In genomic region chr9:73159265-73159664, GRCm38 (mm10) we compare ENCODE assay signal across 9 mouse cellular contexts. TPM values are rescaled to one million over a fixed set of nuclear protein-coding genes. Genes with fewer than 3 reads are reported as not detected.
DNase-seq lines count a peak whose midpoint lies in the region; ATAC-seq and TF ChIP-seq lines count a peak whose summit lies in the region.
"Had no signal": no experiment of that assay in that cellular context is flagged by ENCODE, and none has a peak within 500 bp of the region (broad histone marks: within the 10 kb centered on the region; RNA-seq: fewer than 3 reads in every experiment).

No protein-coding gene starts in this region.

- H3K27ac ChIP-seq in forebrain, embryonic 14.5 days (ENCODE audit: low read depth, low read length): no peak overlapping the region
- no peak overlapping the region for H3K27ac ChIP-seq in forebrain, embryonic 16.5 days (ENCODE audit: low read length)
- H3K27ac ChIP-seq in limb, embryonic 14.5 days (replicated peaks; ENCODE audit: low read depth, low read length): no peak overlapping the region
- H3K27ac ChIP-seq in limb, embryonic 10.5 days: no peak overlapping the region
- H3K27ac ChIP-seq: forebrain, embryonic 13.5 days had no signal

- H3K27me3 ChIP-seq in forebrain, embryonic 14.5 days (replicated peaks; ENCODE audit: control insufficient read depth, insufficient read depth, low read length): no peaks in the 10 kb centered on the region
- no peaks in the 10 kb centered on the region for H3K27me3 ChIP-seq in forebrain, embryonic 16.5 days (replicated peaks; ENCODE audit: control insufficient read depth, insufficient read depth, low read length)
- H3K27me3 ChIP-seq in limb, embryonic 14.5 days (ENCODE audit: control insufficient read depth, insufficient read depth, low read length): no peaks in the 10 kb centered on the region
- H3K27me3 ChIP-seq in limb, embryonic 10.5 days (ENCODE audit: low read depth, poor library complexity, severe bottlenecking): peaks cover 6% of the 10 kb centered on the region; the same call in 1 of the 2 replicates
- H3K27me3 ChIP-seq: forebrain, embryonic 13.5 days had no signal

- H3K4me1 ChIP-seq in forebrain, embryonic 14.5 days (ENCODE audit: control insufficient read depth, insufficient read depth, low read length): no peaks in the 10 kb centered on the region
- H3K4me1 ChIP-seq in forebrain, embryonic 16.5 days (replicated peaks; ENCODE audit: control insufficient read depth, insufficient read depth, low read length): 0 out of 2 replicates have a peak, but pooled peaks cover 2% of the 10 kb centered on the region
- no peaks in the 10 kb centered on the region for H3K4me1 ChIP-seq in limb, embryonic 14.5 days (ENCODE audit: control insufficient read depth, insufficient read depth, low read length)
- peaks cover 2% of the 10 kb centered on the region; the same call in 1 of the 2 replicates for H3K4me1 ChIP-seq in limb, embryonic 10.5 days
- H3K4me1 ChIP-seq: forebrain, embryonic 13.5 days had no signal

- TF ChIP-seq POLR2A in limb, embryonic 14.5 days (IDR thresholded peaks at IDR 0.05; ENCODE audit: borderline replicate concordance, extremely low read depth, insufficient read depth, insufficient read length): no peak

- ATAC-seq in forebrain, embryonic 14.5 days: no peak; the same call in 1 of the 2 replicates
- no peak for ATAC-seq in forebrain, embryonic 16.5 days
- no peak for ATAC-seq in limb, embryonic 14.5 days (ENCODE audit: low FRiP score, low read depth)
- ATAC-seq: forebrain, embryonic 13.5 days had no signal

- H3K36me3 ChIP-seq in forebrain, embryonic 14.5 days (ENCODE audit: control insufficient read depth, insufficient read depth, low read length): no peaks in the 10 kb centered on the region
- no peaks in the 10 kb centered on the region for H3K36me3 ChIP-seq in forebrain, embryonic 16.5 days (ENCODE audit: control insufficient read depth, insufficient read depth)
- H3K36me3 ChIP-seq in limb, embryonic 14.5 days (ENCODE audit: control insufficient read depth, insufficient read depth, low read length): no peaks in the 10 kb centered on the region
- H3K36me3 ChIP-seq in limb, embryonic 10.5 days: no peaks in the 10 kb centered on the region

- H3K9ac ChIP-seq in forebrain, embryonic 14.5 days (ENCODE audit: low read length): no peak overlapping the region
- H3K9ac ChIP-seq in forebrain, embryonic 16.5 days (replicated peaks; ENCODE audit: low read depth, low read length): no peak overlapping the region
- H3K9ac ChIP-seq in limb, embryonic 14.5 days (ENCODE audit: low read depth, low read length, severe bottlenecking): no peak overlapping the region
- H3K9ac ChIP-seq: forebrain, embryonic 13.5 days had no signal

- H3K9me3 ChIP-seq in forebrain, embryonic 14.5 days (replicated peaks; ENCODE audit: control insufficient read depth, low read length): no peaks in the 10 kb centered on the region
- no peaks in the 10 kb centered on the region for H3K9me3 ChIP-seq in forebrain, embryonic 16.5 days (ENCODE audit: control insufficient read depth, low read length)
- H3K9me3 ChIP-seq in limb, embryonic 14.5 days (ENCODE audit: control insufficient read depth, low read length): no peaks in the 10 kb centered on the region
- no peaks in the 10 kb centered on the region for H3K9me3 ChIP-seq in limb, embryonic 10.5 days (replicated peaks)
- H3K9me3 ChIP-seq: forebrain, embryonic 13.5 days had no signal

- no peak overlapping the region for H3K4me2 ChIP-seq in forebrain, embryonic 14.5 days (ENCODE audit: low read length)
- no peak overlapping the region for H3K4me2 ChIP-seq in forebrain, embryonic 16.5 days (ENCODE audit: low read length)
- no peak overlapping the region for H3K4me2 ChIP-seq in limb, embryonic 14.5 days (replicated peaks; ENCODE audit: low read depth, low read length, severe bottlenecking)
- H3K4me2 ChIP-seq: forebrain, embryonic 13.5 days had no signal

- no peak overlapping the region for H3K4me3 ChIP-seq in forebrain, embryonic 14.5 days (ENCODE audit: low read depth, low read length)
- no peak overlapping the region for H3K4me3 ChIP-seq in forebrain, embryonic 16.5 days (replicated peaks; ENCODE audit: low read length)
- H3K4me3 ChIP-seq in limb, embryonic 14.5 days (replicated peaks; ENCODE audit: low read length): no peak overlapping the region
- H3K4me3 ChIP-seq in limb, embryonic 10.5 days: no peak overlapping the region
- H3K4me3 ChIP-seq: forebrain, embryonic 13.5 days had no signal

- 32% methylated on average over 1 of the region's 1 CpGs for WGBS in forebrain, embryonic 14.5 days
- 44% methylated on average over 1 of the region's 1 CpGs for WGBS in forebrain, embryonic 16.5 days
- WGBS in limb, embryonic 14.5 days: 26% methylated on average over 1 of the region's 1 CpGs
- 50% methylated on average over 1 of the region's 1 CpGs for WGBS in limb, embryonic 10.5 days

- peak; percentile 57 for DNase-seq in forebrain, embryonic 14.5 days (ENCODE audit: low spot score)
- DNase-seq in limb, embryonic 14.5 days (ENCODE audit: low spot score): peak; percentile 52
- DNase-seq in limb, embryonic 10.5 days (ENCODE audit: low spot score): no peak
- peak; percentile 50 for DNase-seq in MEL-GATA-1-ER (ENCODE audit: extremely low read depth, low read depth)
- peak; percentile 31 for DNase-seq in naive thymus-derived CD4-positive, alpha-beta T cell, adult 2 months (ENCODE audit: low read depth)
- no peak for DNase-seq in gastrocnemius, postnatal 10 days
- no peak for DNase-seq in spleen, postnatal 14 days (ENCODE audit: low spot score in 2 of 2)

RNA-seq across cellular contexts. Expression of gene Rsl24d1, which starts 46.0 kb away (rescaled TPM):
- 135 and 138 TPM in 2 replicates for polyA plus RNA-seq in forebrain, embryonic 14.5 days (2014; fragmentation: Nextera tagmentation; extraction: Ambion mirVana)
- polyA plus RNA-seq in forebrain, embryonic 16.5 days (2015; fragmentation: Nextera tagmentation; extraction: Ambion mirVana): 118 and 134 TPM in 2 replicates
- polyA plus RNA-seq in limb, embryonic 14.5 days (2012; rRNA removed): 63.1 and 66.0 TPM in 2 replicates
- 115 TPM in 2 replicates for polyA plus RNA-seq in limb, embryonic 14.5 days (2014; fragmentation: Nextera tagmentation; extraction: Ambion mirVana)
- polyA plus RNA-seq in limb, embryonic 10.5 days (2016; fragmentation: Nextera tagmentation; extraction: Ambion mirVana): 151 and 184 TPM in 2 replicates
- 10 to 100 TPM; 42.0 to 43.2 TPM for total RNA-seq in gastrocnemius, postnatal 10 days (2021)

RNA-seq across cellular contexts. Expression of gene Gm20509, which starts 57.0 kb away (rescaled TPM):
- not detected in 2 replicates for polyA plus RNA-seq in forebrain, embryonic 14.5 days (2014; fragmentation: Nextera tagmentation; extraction: Ambion mirVana)
- polyA plus RNA-seq in forebrain, embryonic 16.5 days (2015; fragmentation: Nextera tagmentation; extraction: Ambion mirVana): not detected in 2 replicates
- polyA plus RNA-seq in limb, embryonic 14.5 days (2012; rRNA removed): not detected in 2 replicates
- not detected in 2 replicates for polyA plus RNA-seq in limb, embryonic 14.5 days (2014; fragmentation: Nextera tagmentation; extraction: Ambion mirVana)
- polyA plus RNA-seq in limb, embryonic 10.5 days (2016; fragmentation: Nextera tagmentation; extraction: Ambion mirVana): not detected in 2 replicates
- total RNA-seq in gastrocnemius, postnatal 10 days (2021): not detected
- polyA plus RNA-seq: forebrain, embryonic 13.5 days had no signal

RNA-seq across cellular contexts. Expression of gene Khdc3, which starts 57.6 kb away (rescaled TPM):
- polyA plus RNA-seq in forebrain, embryonic 14.5 days (2014; fragmentation: Nextera tagmentation; extraction: Ambion mirVana): not detected in 2 replicates
- not detected in 2 replicates for polyA plus RNA-seq in forebrain, embryonic 16.5 days (2015; fragmentation: Nextera tagmentation; extraction: Ambion mirVana)
- 0.04 and 0.06 TPM in 2 replicates for polyA plus RNA-seq in limb, embryonic 14.5 days (2012; rRNA removed)
- 0.15 and 0.21 TPM in 2 replicates for polyA plus RNA-seq in limb, embryonic 14.5 days (2014; fragmentation: Nextera tagmentation; extraction: Ambion mirVana)
- not detected in 2 replicates for polyA plus RNA-seq in limb, embryonic 10.5 days (2016; fragmentation: Nextera tagmentation; extraction: Ambion mirVana)
- not detected for total RNA-seq in gastrocnemius, postnatal 10 days (2021)
- polyA plus RNA-seq: forebrain, embryonic 13.5 days had no signal

Comparison
In these comparisons a context has a peak if more than half of its experiments do, and no peak if none do; other contexts are left out.
1. DNase-seq: peak in forebrain, embryonic 14.5 days (single experiment), limb, embryonic 14.5 days (single experiment), MEL-GATA-1-ER (single experiment) and naive thymus-derived CD4-positive, alpha-beta T cell, adult 2 months (single experiment); none in limb, embryonic 10.5 days (single experiment), gastrocnemius, postnatal 10 days (single experiment) and spleen, postnatal 14 days (0 of 2).